29 mouse cellular contexts compared by ENCODE assay signal in the genomic region with DNA sequence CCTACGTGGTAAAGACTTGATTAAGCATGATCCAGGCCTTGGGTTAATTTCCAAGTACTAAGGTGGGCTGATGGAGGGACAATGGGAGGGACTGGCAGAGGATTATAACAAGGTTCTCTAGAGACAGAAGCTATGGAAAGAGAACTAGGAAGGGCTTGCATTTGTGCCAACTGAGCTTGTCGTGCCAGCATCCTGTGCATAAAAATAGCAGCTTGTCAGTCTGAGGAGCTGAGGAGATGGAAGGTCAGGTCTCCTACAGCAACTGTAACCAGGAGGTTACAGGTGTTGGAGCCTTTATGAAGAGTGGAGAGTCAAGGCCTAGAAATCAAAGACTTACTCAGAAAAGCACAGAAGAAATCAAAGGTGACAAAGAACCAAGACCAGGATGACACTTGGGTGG. TPM values are rescaled to one million over a fixed set of nuclear protein-coding genes. Genes with fewer than 3 reads are reported as not detected.
DNase-seq lines count a peak whose midpoint lies in the region; ATAC-seq and TF ChIP-seq lines count a peak whose summit lies in the region.
"Had no signal": no experiment of that assay in that cellular context is flagged by ENCODE, and none has a peak within 500 bp of the region (broad histone marks: within the 10 kb centered on the region; RNA-seq: fewer than 3 reads in every experiment).

No protein-coding gene starts in this region.

- no peak for TF ChIP-seq RAD21 in CH12.LX (IDR thresholded peaks at IDR 0.05; ENCODE audit: low read depth, low read length)

- H3K9me3 ChIP-seq in heart, postnatal 0 days (replicated peaks; ENCODE audit: control insufficient read depth, low read length), result no peaks in the 10 kb centered on the region
- no peaks in the 10 kb centered on the region for H3K9me3 ChIP-seq in CH12.LX (replicated peaks; ENCODE audit: low read length)
- H3K9me3 ChIP-seq in neural tube, embryonic 15.5 days (replicated peaks), result no peaks in the 10 kb centered on the region
- H3K9me3 ChIP-seq: embryonic facial prominence, embryonic 12.5 days; kidney, embryonic 15.5 days; limb, embryonic 12.5 days; liver, embryonic 13.5 days; midbrain, embryonic 12.5 days; neural tube, embryonic 13.5 days had no signal

- H3K27ac ChIP-seq in gastrocnemius, adult 2 months, result no peak overlapping the region; the same call in 1 of the 2 replicates
- H3K27ac ChIP-seq in heart, postnatal 0 days (ENCODE audit: low read depth), result no peak overlapping the region
- H3K27ac ChIP-seq in CH12.LX (ENCODE audit: insufficient read depth, low read depth), result no peak overlapping the region
- no peak overlapping the region for H3K27ac ChIP-seq in neural tube, embryonic 15.5 days (replicated peaks)
- H3K27ac ChIP-seq: embryonic facial prominence, embryonic 12.5 days; heart, embryonic 13.5 days; kidney, embryonic 15.5 days; limb, embryonic 12.5 days; liver, embryonic 13.5 days; midbrain, embryonic 12.5 days; neural tube, embryonic 13.5 days had no signal

- in situ Hi-C loops in CH12.LX (cut with MboI; ENCODE audit: low pct_ligation_motif_present, low pct_unique_long_range_greater_than_20kb, low sequenced_read_pairs), result no loop called here

- no peaks in the 10 kb centered on the region for H3K27me3 ChIP-seq in heart, postnatal 0 days (ENCODE audit: control insufficient read depth, insufficient read depth, low read length)
- peaks cover 62% of the 10 kb centered on the region for H3K27me3 ChIP-seq in CH12.LX (replicated peaks)
- no peaks in the 10 kb centered on the region for H3K27me3 ChIP-seq in neural tube, embryonic 15.5 days (replicated peaks)
- H3K27me3 ChIP-seq: embryonic facial prominence, embryonic 12.5 days; limb, embryonic 12.5 days; midbrain, embryonic 12.5 days; neural tube, embryonic 13.5 days had no signal

- H3K4me1 ChIP-seq in heart, postnatal 0 days (ENCODE audit: control insufficient read depth, insufficient read depth), result 0 out of 2 replicates have a peak, but pooled peaks cover 6% of the 10 kb centered on the region
- peaks cover 8 to 21% of the 10 kb centered on the region in 2 experiments; a peak in 3 of 4 replicates for H3K4me1 ChIP-seq in CH12.LX (ENCODE audit: control insufficient read depth in 1 of 2, insufficient read depth in 2 of 2)
- H3K4me1 ChIP-seq in neural tube, embryonic 15.5 days, result 0 out of 2 replicates have a peak, but pooled peaks cover 2% of the 10 kb centered on the region
- H3K4me1 ChIP-seq: embryonic facial prominence, embryonic 12.5 days; kidney, embryonic 15.5 days; limb, embryonic 12.5 days; liver, embryonic 13.5 days; megakaryocyte, embryonic 14.5 days had no signal

- TF ChIP-seq POLR2A in CH12.LX (IDR thresholded peaks at IDR 0.05; ENCODE audit: low read depth, low read length), result no peak

- H3K36me3 ChIP-seq in heart, postnatal 0 days (replicated peaks; ENCODE audit: control insufficient read depth, insufficient read depth, low read length), result no peaks in the 10 kb centered on the region
- no peaks in the 10 kb centered on the region for H3K36me3 ChIP-seq in CH12.LX (replicated peaks in 1 of 2; ENCODE audit: control insufficient read depth in 1 of 2, insufficient read depth in 1 of 2, low read length in 1 of 2)
- H3K36me3 ChIP-seq in neural tube, embryonic 15.5 days, result no peaks in the 10 kb centered on the region; the same call in 1 of the 2 replicates
- H3K36me3 ChIP-seq: embryonic facial prominence, embryonic 12.5 days; kidney, embryonic 15.5 days; limb, embryonic 12.5 days; midbrain, embryonic 12.5 days; neural tube, embryonic 13.5 days had no signal

- DNase-seq in gastrocnemius, adult 2 months, result peak; percentile 55
- DNase-seq in gastrocnemius, adult 8-10 months (ENCODE audit: low spot score in 2 of 2), result no peak
- DNase-seq in heart, postnatal 0 days (ENCODE audit: low spot score), result peak; percentile 74
- no peak for DNase-seq in heart, adult 11 months
- DNase-seq in CH12.LX (ENCODE audit: extremely low read depth), result no peak
- DNase-seq in heart, postnatal 4 days, result peak; percentile 42
- DNase-seq: adrenal gland, postnatal 10 days; cerebellum, adult 11 months; cerebellum, adult 9-10 months; cerebellum, postnatal 36 days; gastrocnemius, postnatal 36 days; kidney, adult 18-20 months; liver, embryonic 13.5 days; thymus, postnatal 4 days had no signal

- intact Hi-C loops in gastrocnemius, adult 2 months (cut with DNase I), result no loop called here

- no peak for TF ChIP-seq CTCF in gastrocnemius, adult 2 months (IDR thresholded peaks at IDR 0.05)
- TF ChIP-seq CTCF in heart, postnatal 0 days (IDR thresholded peaks at IDR 0.05; ENCODE audit: low read depth), result no peak
- no peak for TF ChIP-seq CTCF in CH12.LX (conservative IDR thresholded peaks at IDR 0.05 in 1 of 2, IDR thresholded peaks at IDR 0.05 in 1 of 2; ENCODE audit: low read depth in 2 of 2, low read length in 2 of 2)

- WGBS in heart, postnatal 0 days, result 35% methylated on average over 2 of the region's 2 CpGs
- WGBS in neural tube, embryonic 15.5 days, result 59% methylated on average over 2 of the region's 2 CpGs

- ATAC-seq in heart, postnatal 0 days (ENCODE audit: insufficient read depth, low read depth), result 0 out of 2 replicates have a peak, but pooled peaks have one; percentile 36
- no peak for ATAC-seq in neural tube, embryonic 15.5 days (ENCODE audit: low FRiP score)
- ATAC-seq: activated CD4-positive, CD25-positive, alpha-beta regulatory T cell, adult 4 months; CD4-positive, CD25-positive, alpha-beta regulatory T cell, adult 4 months; forebrain, postnatal 0 days; hindbrain, embryonic 16.5 days; lung, postnatal 0 days had no signal

- no peak overlapping the region for H3K4me3 ChIP-seq in gastrocnemius, adult 2 months
- H3K4me3 ChIP-seq in heart, postnatal 0 days (ENCODE audit: low read depth, low read length), result no peak overlapping the region
- H3K4me3 ChIP-seq in CH12.LX (replicated peaks in 1 of 3; ENCODE audit: low read depth in 2 of 3, low read length in 2 of 3, poor library complexity in 1 of 3), result no peak overlapping the region
- no peak overlapping the region for H3K4me3 ChIP-seq in neural tube, embryonic 15.5 days (replicated peaks)
- H3K4me3 ChIP-seq: embryonic facial prominence, embryonic 12.5 days; liver, embryonic 13.5 days; midbrain, embryonic 12.5 days had no signal

- no peaks in the 10 kb centered on the region for H3K79me2 ChIP-seq in CH12.LX (replicated peaks; ENCODE audit: control insufficient read depth, extremely low read depth, insufficient read depth, poor library complexity, severe bottlenecking)

- dilution Hi-C loops in CH12.LX (cut with MboI; ENCODE audit: extremely low pct_ligation_motif_present, extremely low pct_unique_long_range_greater_than_20kb, low sequenced_read_pairs), result no loop called here

- H3K4me2 ChIP-seq in heart, postnatal 0 days (ENCODE audit: low read depth, low read length), result no peak overlapping the region
- H3K4me2 ChIP-seq in CH12.LX (ENCODE audit: insufficient read depth, low read depth, poor library complexity, severe bottlenecking), result 0 out of 2 replicates have a peak overlapping the region, but pooled peaks have one; percentile 13
- no peak overlapping the region for H3K4me2 ChIP-seq in neural tube, embryonic 15.5 days
- H3K4me2 ChIP-seq: embryonic facial prominence, embryonic 12.5 days; liver, embryonic 13.5 days; midbrain, embryonic 12.5 days had no signal

- no peak for TF ChIP-seq EP300 in heart, postnatal 0 days (IDR thresholded peaks at IDR 0.05; ENCODE audit: low read depth)
- no peak for TF ChIP-seq EP300 in CH12.LX (IDR thresholded peaks at IDR 0.05; ENCODE audit: low read length)

- H3K9ac ChIP-seq in heart, postnatal 0 days (replicated peaks; ENCODE audit: low read depth, low read length), result no peak overlapping the region
- no peak overlapping the region for H3K9ac ChIP-seq in CH12.LX (ENCODE audit: insufficient read depth, low read depth)
- no peak overlapping the region for H3K9ac ChIP-seq in neural tube, embryonic 15.5 days (replicated peaks)
- H3K9ac ChIP-seq: embryonic facial prominence, embryonic 12.5 days; forebrain, postnatal 0 days; kidney, embryonic 15.5 days; limb, embryonic 12.5 days; liver, embryonic 13.5 days; midbrain, embryonic 12.5 days; neural tube, embryonic 13.5 days had no signal

TF ChIP-seq in CH12.LX, 34 proteins besides CTCF, POLR2A, EP300 and RAD21 (continues in another document):
- TF ChIP-seq USF2 (conservative IDR thresholded peaks at IDR 0.05; ENCODE audit: low read depth, low read length) (no peak), POLR2AphosphoS2 (IDR thresholded peaks at IDR 0.05; ENCODE audit: low read depth, low read length) (no peak), JUN (IDR thresholded peaks at IDR 0.05; ENCODE audit: insufficient read depth, low read depth, low read length) (no peak)

RNA-seq across cellular contexts. Expression of a gene that starts 11.7 kb away (rescaled TPM):
- 10 to 100 TPM; 16.2 to 18.2 TPM for total RNA-seq in gastrocnemius, adult 2 months (2021)
- 10 to 100 TPM; 15.1 to 18.3 (median 16.9) TPM for total RNA-seq in gastrocnemius, adult 8-10 months (2022)
- total RNA-seq in heart, postnatal 0 days (2014; rRNA removed; ENCODE audit: low replicate concordance), result 33.5 and 35.6 TPM in 2 replicates
- polyA plus RNA-seq in heart, postnatal 0 days (2015; fragmentation: Nextera tagmentation; extraction: Ambion mirVana), result 29.4 and 30.2 TPM in 2 replicates
- total RNA-seq in CH12.LX (2012; rRNA removed) (59.7 and 69.9 TPM in 2 replicates), CH12.LX (2014; rRNA removed) (37.8 and 39.5 TPM in 2 replicates)
- 56.2 and 67.2 TPM in 2 replicates for polyA plus RNA-seq in CH12.LX (2012; ENCODE audit: insufficient read length, low read depth)
- total RNA-seq in heart, postnatal 4 days (2021), result 10 to 100 TPM; 24.9 to 26.7 TPM
- polyA plus RNA-seq in neural tube, embryonic 15.5 days (2015; fragmentation: Nextera tagmentation; extraction: Ambion mirVana), result 58.5 and 60.9 TPM in 2 replicates

RNA-seq across cellular contexts. Expression of a gene that starts 16.5 kb away (rescaled TPM):
- 1 to 10 TPM; 1.7 to 3.5 TPM for total RNA-seq in gastrocnemius, adult 2 months (2021)
- 1 to 10 TPM; 2.0 to 6.9 (median 3.6) TPM for total RNA-seq in gastrocnemius, adult 8-10 months (2022)
- total RNA-seq in heart, postnatal 0 days (2014; rRNA removed; ENCODE audit: low replicate concordance), result 3.0 TPM in 1 of 2 replicates, not detected in the other
- 3.9 and 4.2 TPM in 2 replicates for polyA plus RNA-seq in heart, postnatal 0 days (2015; fragmentation: Nextera tagmentation; extraction: Ambion mirVana)
- not detected in 2 replicates for total RNA-seq in CH12.LX (2012; rRNA removed)
- not detected in 2 replicates for total RNA-seq in CH12.LX (2014; rRNA removed)
- not detected in 2 replicates for polyA plus RNA-seq in CH12.LX (2012; ENCODE audit: insufficient read length, low read depth)
- 1 to 10 TPM; 4.9 to 6.7 TPM for total RNA-seq in heart, postnatal 4 days (2021)
- polyA plus RNA-seq in neural tube, embryonic 15.5 days (2015; fragmentation: Nextera tagmentation; extraction: Ambion mirVana), result 0.35 TPM in 1 of 2 replicates, not detected in the other
- total RNA-seq: forebrain, postnatal 0 days had no signal
- polyA plus RNA-seq: heart, embryonic 13.5 days; hindbrain, embryonic 16.5 days; intestine, embryonic 14.5 days; stomach, embryonic 14.5 days had no signal

RNA-seq across cellular contexts. Expression of a gene that starts 16.6 kb away (rescaled TPM):
- 10 to 100 TPM in 1 of 2 experiments, 1 to 10 TPM in 1; 5.3 to 11.5 TPM for total RNA-seq in gastrocnemius, adult 2 months (2021)
- total RNA-seq in gastrocnemius, adult 8-10 months (2022), result 10 to 100 TPM in 3 of 4 experiments, 1 to 10 TPM in 1; 3.2 to 24.7 (median 18.7) TPM
- total RNA-seq in heart, postnatal 0 days (2014; rRNA removed; ENCODE audit: low replicate concordance), result 38.5 and 110 TPM in 2 replicates
- 27.9 and 39.0 TPM in 2 replicates for polyA plus RNA-seq in heart, postnatal 0 days (2015; fragmentation: Nextera tagmentation; extraction: Ambion mirVana)
- total RNA-seq in CH12.LX (2012; rRNA removed) (not detected in 2 replicates), CH12.LX (2014; rRNA removed) (not detected in 2 replicates)
- polyA plus RNA-seq in CH12.LX (2012; ENCODE audit: insufficient read length, low read depth), result not detected in 2 replicates
- 10 to 100 TPM; 19.2 to 21.1 TPM for total RNA-seq in heart, postnatal 4 days (2021)
- 38.9 and 52.8 TPM in 2 replicates for polyA plus RNA-seq in neural tube, embryonic 15.5 days (2015; fragmentation: Nextera tagmentation; extraction: Ambion mirVana)

Comparison
In these comparisons a context has a peak if more than half of its experiments do, and no peak if none do; other contexts are left out.
1. DNase-seq: peak in gastrocnemius, adult 2 months (single experiment), heart, postnatal 0 days (single experiment) and heart, postnatal 4 days (single experiment); none in gastrocnemius, adult 8-10 months (0 of 2), heart, adult 11 months (single experiment) and CH12.LX (single experiment).